8 mouse cellular contexts compared by ENCODE assay signal in the genomic region with DNA sequence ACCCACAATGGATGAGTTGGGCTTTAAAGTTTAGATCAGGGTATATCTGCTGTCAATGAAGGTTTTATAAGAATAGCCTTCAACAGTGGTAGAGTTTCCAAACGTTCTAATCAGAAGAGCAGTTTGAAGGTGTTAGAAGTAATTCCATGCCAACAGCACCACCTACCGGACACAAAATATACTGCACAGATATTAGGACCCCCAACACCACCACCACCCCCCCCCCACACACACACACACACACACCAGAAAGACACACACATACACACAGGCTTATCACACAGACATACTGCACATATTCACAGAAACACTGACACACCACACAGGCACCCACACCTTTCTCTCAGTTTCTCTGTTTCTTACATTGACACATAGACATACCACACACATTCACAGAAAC. TPM values are rescaled to one million over a fixed set of nuclear protein-coding genes. Genes with fewer than 3 reads are reported as not detected.
DNase-seq lines count a peak whose midpoint lies in the region; ATAC-seq and TF ChIP-seq lines count a peak whose summit lies in the region.

No protein-coding gene starts in this region.

- no peak for TF ChIP-seq POLR2A in heart, adult 2 months (IDR thresholded peaks at IDR 0.05; ENCODE audit: insufficient read depth, low read depth, low read length)

- peaks cover 2% of the 10 kb centered on the region for H3K4me1 ChIP-seq in heart, adult 2 months (ENCODE audit: control insufficient read depth, insufficient read depth, low read length)
- peaks cover 20% of the 10 kb centered on the region for H3K4me1 ChIP-seq in heart, embryonic 12.5 days (replicated peaks)
- peaks cover 6% of the 10 kb centered on the region; the same call in 1 of the 2 replicates for H3K4me1 ChIP-seq in hindbrain, embryonic 10.5 days (replicated peaks)
- no peaks in the 10 kb centered on the region for H3K4me1 ChIP-seq in midbrain, embryonic 13.5 days (replicated peaks)

- no peak for DNase-seq in heart, adult 2 months
- DNase-seq in ES-CJ7 (ENCODE audit: low read depth, low spot score): peak; percentile 39
- peak; percentile 85 for DNase-seq in embryo, embryonic 10.5 days (ENCODE audit: low spot score)
- peak; percentile 51 for DNase-seq in hindbrain, embryonic 10.5 days (ENCODE audit: low spot score)
- DNase-seq in layer of hippocampus, postnatal 10 days (ENCODE audit: low spot score in 2 of 2): peak; percentile 59 to 67

- H3K4me2 ChIP-seq in heart, embryonic 12.5 days: no peak overlapping the region
- no peak overlapping the region for H3K4me2 ChIP-seq in midbrain, embryonic 13.5 days (replicated peaks)

- H3K9me3 ChIP-seq in heart, embryonic 12.5 days (replicated peaks): no peaks in the 10 kb centered on the region
- H3K9me3 ChIP-seq in hindbrain, embryonic 10.5 days: no peaks in the 10 kb centered on the region
- H3K9me3 ChIP-seq in midbrain, embryonic 13.5 days: no peaks in the 10 kb centered on the region

- peak; percentile 66 for TF ChIP-seq CTCF in heart, adult 2 months (IDR thresholded peaks at IDR 0.05)

- 0 out of 2 replicates have a peak, but pooled peaks have one; percentile 19 for TF ChIP-seq EP300 in heart, adult 2 months (IDR thresholded peaks at IDR 0.05; ENCODE audit: insufficient read depth, low read depth, low read length)

- peaks cover 6% of the 10 kb centered on the region for H3K36me3 ChIP-seq in heart, adult 2 months (ENCODE audit: control insufficient read depth, insufficient read depth, low read length)
- H3K36me3 ChIP-seq in heart, embryonic 12.5 days: peaks cover 6% of the 10 kb centered on the region
- H3K36me3 ChIP-seq in hindbrain, embryonic 10.5 days: no peaks in the 10 kb centered on the region
- no peaks in the 10 kb centered on the region for H3K36me3 ChIP-seq in midbrain, embryonic 13.5 days

- H3K27me3 ChIP-seq in heart, adult 2 months (ENCODE audit: control insufficient read depth, insufficient read depth, low read length): no peaks in the 10 kb centered on the region
- H3K27me3 ChIP-seq in heart, embryonic 12.5 days (replicated peaks): no peaks in the 10 kb centered on the region; the same call in 1 of the 2 replicates
- H3K27me3 ChIP-seq in hindbrain, embryonic 10.5 days (ENCODE audit: insufficient read depth, poor library complexity, severe bottlenecking): no peaks in the 10 kb centered on the region
- no peaks in the 10 kb centered on the region for H3K27me3 ChIP-seq in midbrain, embryonic 13.5 days

- no peak overlapping the region for H3K4me3 ChIP-seq in heart, adult 2 months
- no peak overlapping the region for H3K4me3 ChIP-seq in heart, embryonic 12.5 days
- H3K4me3 ChIP-seq in hindbrain, embryonic 10.5 days: no peak overlapping the region
- H3K4me3 ChIP-seq in midbrain, embryonic 13.5 days (replicated peaks): no peak overlapping the region

- WGBS in heart, adult 2 months: 0% methylated on average over 2 of the region's 2 CpGs
- WGBS in heart, embryonic 12.5 days: 2% methylated on average over 2 of the region's 2 CpGs
- WGBS in hindbrain, embryonic 10.5 days: 8% methylated on average over 2 of the region's 2 CpGs
- WGBS in midbrain, embryonic 13.5 days: 0% methylated on average over 2 of the region's 2 CpGs

- intact Hi-C loops in heart, adult 2 months (cut with DNase I): loop anchor here (1.0 to 5.0 kb wide), 2 partner anchors 215 to 232 kb away; no protein-coding TSS in a partner anchor

- no peak for ATAC-seq in heart, embryonic 12.5 days (ENCODE audit: insufficient number of reproducible peaks, low FRiP score)
- peak; percentile 78 for ATAC-seq in midbrain, embryonic 13.5 days
- ATAC-seq in activated CD4-positive, CD25-positive, alpha-beta regulatory T cell, adult 4 months: no peak

- no peak overlapping the region for H3K27ac ChIP-seq in heart, adult 2 months
- no peak overlapping the region for H3K27ac ChIP-seq in heart, embryonic 12.5 days (ENCODE audit: poor library complexity, severe bottlenecking)
- H3K27ac ChIP-seq in hindbrain, embryonic 10.5 days: no peak overlapping the region
- H3K27ac ChIP-seq in midbrain, embryonic 13.5 days: no peak overlapping the region

- H3K79me2 ChIP-seq in heart, adult 2 months (replicated peaks; ENCODE audit: control insufficient read depth, insufficient read depth, low read length): no peaks in the 10 kb centered on the region

- H3K9ac ChIP-seq in heart, adult 2 months (ENCODE audit: low read depth, low read length): no peak overlapping the region
- H3K9ac ChIP-seq in heart, embryonic 12.5 days: no peak overlapping the region
- no peak overlapping the region for H3K9ac ChIP-seq in midbrain, embryonic 13.5 days (replicated peaks)

RNA-seq across cellular contexts. Expression of gene Anxa5, which starts 33.3 kb away (rescaled TPM):
- total RNA-seq in heart, adult 2 months (2021): 100 to 1,000 TPM; 119 to 131 TPM
- 202 and 223 TPM in 2 replicates for polyA plus RNA-seq in heart, adult 2 months (2012; rRNA removed)
- polyA plus RNA-seq in heart, embryonic 12.5 days (2016; fragmentation: Nextera tagmentation; extraction: Ambion mirVana): 327 and 336 TPM in 2 replicates
- 115 and 120 TPM in 2 replicates for polyA plus RNA-seq in hindbrain, embryonic 10.5 days (2016; fragmentation: Nextera tagmentation; extraction: Ambion mirVana)
- 10 to 100 TPM; 34.6 to 34.7 TPM for total RNA-seq in layer of hippocampus, postnatal 10 days (2021)
- 49.5 and 57.5 TPM in 2 replicates for polyA plus RNA-seq in midbrain, embryonic 13.5 days (2015; fragmentation: Nextera tagmentation; extraction: Ambion mirVana)
- 100 to 1,000 TPM; 135 to 153 TPM for polyA plus RNA-seq in activated CD4-positive, CD25-positive, alpha-beta regulatory T cell, adult 4 months (2017; shearing (Covaris generic))

RNA-seq across cellular contexts. Expression of gene 1810062G17Rik, which starts 33.3 kb away (rescaled TPM):
- total RNA-seq in heart, adult 2 months (2021): not detected
- 0.70 and 0.96 TPM in 2 replicates for polyA plus RNA-seq in heart, adult 2 months (2012; rRNA removed)
- polyA plus RNA-seq in heart, embryonic 12.5 days (2016; fragmentation: Nextera tagmentation; extraction: Ambion mirVana): 1.2 and 1.3 TPM in 2 replicates
- 0.36 and 0.63 TPM in 2 replicates for polyA plus RNA-seq in hindbrain, embryonic 10.5 days (2016; fragmentation: Nextera tagmentation; extraction: Ambion mirVana)
- total RNA-seq in layer of hippocampus, postnatal 10 days (2021): under 1 TPM in 1 of 2 experiments, not detected in 1; 0.55 TPM
- 0.71 TPM in 1 of 2 replicates, not detected in the other for polyA plus RNA-seq in midbrain, embryonic 13.5 days (2015; fragmentation: Nextera tagmentation; extraction: Ambion mirVana)
- 1 to 10 TPM in 1 of 2 experiments, under 1 TPM in 1; 0.59 to 2.4 TPM for polyA plus RNA-seq in activated CD4-positive, CD25-positive, alpha-beta regulatory T cell, adult 4 months (2017; shearing (Covaris generic))

Comparison
In these comparisons a context has a peak if more than half of its experiments do, and no peak if none do; other contexts are left out.
1. DNase-seq: peak in ES-CJ7 (single experiment), embryo, embryonic 10.5 days (single experiment), hindbrain, embryonic 10.5 days (single experiment) and layer of hippocampus, postnatal 10 days (2 of 2); none in heart, adult 2 months (0 of 2).